Mouse (Mus musculus): Measurements from ENCODE around the gene Spsb3. TPM values are rescaled to one million over a fixed set of nuclear protein-coding genes. Genes with fewer than 3 reads are reported as not detected.

Spsb3 gene
- 34.8 and 37.2 TPM in 2 replicates for polyA plus RNA-seq (2014; fragmentation: Nextera tagmentation; extraction: Ambion mirVana)

- Histone ChIP-seq H3K4me2 (peak within 1 kb of the TSS; percentile 88), H3K27me3 (ENCODE audit: insufficient read depth, low read length) (no peaks in the 10 kb centered on the region), H3K9ac (peak within 1 kb of the TSS; percentile 82), H3K4me1 (ENCODE audit: insufficient read depth) (peaks cover 13% of the 10 kb centered on the region), H3K4me3 (ENCODE audit: low read depth, low read length) (peak within 1 kb of the TSS; percentile 70), H3K9me3 (ENCODE audit: low read depth, low read length) (no peaks in the 10 kb centered on the region), H3K27ac (ENCODE audit: low read depth) (peak within 1 kb of the TSS; percentile 9; the same call in 1 of the 2 replicates), H3K36me3 (ENCODE audit: insufficient read depth) (peaks cover 46% of the 10 kb centered on the region)
- ATAC-seq (ENCODE audit: insufficient read depth) (peak; percentile 96), DNase-seq (peak; percentile 100)
- under 1% methylated on average over 69 of the region's 69 CpGs for WGBS
- no peak for TF ChIP-seq CTCF (IDR thresholded peaks at IDR 0.05; ENCODE audit: low read depth)
These were observed at the start of gene Spsb3, which contains the start of gene Nubp2 for GRCm38 (mm10) chr17:24886134-24886931. Spsb3 (plus strand) TSS chr17:24886643. Nubp2 (minus strand) TSS chr17:24886349.

- Histone ChIP-seq H3K4me1 (ENCODE audit: insufficient read depth) (no peaks in the 10 kb centered on the region), H3K9ac (no peak within 1 kb of the TSS), H3K4me3 (ENCODE audit: low read depth, low read length) (no peak within 1 kb of the TSS), H3K36me3 (ENCODE audit: insufficient read depth) (no peaks in the 10 kb centered on the region), H3K4me2 (no peak within 1 kb of the TSS), H3K27ac (ENCODE audit: low read depth) (no peak within 1 kb of the TSS), H3K9me3 (ENCODE audit: low read depth, low read length) (no peaks in the 10 kb centered on the region), H3K27me3 (ENCODE audit: insufficient read depth, low read length) (no peaks in the 10 kb centered on the region)
- 59% methylated on average over 8 of the region's 8 CpGs for WGBS
- ATAC-seq (ENCODE audit: insufficient read depth), result no peak
- no peak for TF ChIP-seq CTCF (IDR thresholded peaks at IDR 0.05; ENCODE audit: low read depth)
- DNase-seq, result no peak
These were observed 46.6 kb upstream of the Spsb3 start, which contains the start of gene Hagh for GRCm38 (mm10) chr17:24839842-24840241. Hagh (plus strand) TSS chr17:24840143.

GRCm38 (mm10) chr17:24840341-24840740, 46.1 kb upstream of the Spsb3 start:
- no peak for TF ChIP-seq CTCF (IDR thresholded peaks at IDR 0.05; ENCODE audit: low read depth)
- H3K27me3 ChIP-seq (ENCODE audit: insufficient read depth, low read length), result no peaks in the 10 kb centered on the region

GRCm38 (mm10) chr17:24841133-24841532, 45.3 kb upstream of the Spsb3 start:
- no peaks in the 10 kb centered on the region for H3K4me1 ChIP-seq (ENCODE audit: insufficient read depth)
- no peak overlapping the region for H3K4me2 ChIP-seq
- H3K4me3 ChIP-seq (ENCODE audit: low read depth, low read length), result no peak overlapping the region
- no peak overlapping the region; the same call in 1 of the 2 replicates for H3K9ac ChIP-seq
- DNase-seq (peak; percentile 30), ATAC-seq (ENCODE audit: insufficient read depth) (no peak)
- no peaks in the 10 kb centered on the region for H3K36me3 ChIP-seq (ENCODE audit: insufficient read depth)
- TF ChIP-seq CTCF (IDR thresholded peaks at IDR 0.05; ENCODE audit: low read depth), result peak; percentile 56
- H3K9me3 ChIP-seq (ENCODE audit: low read depth, low read length), result no peaks in the 10 kb centered on the region
- no peaks in the 10 kb centered on the region for H3K27me3 ChIP-seq (ENCODE audit: insufficient read depth, low read length)
- WGBS, result 49% methylated on average over 4 of the region's 4 CpGs
- no peak overlapping the region for H3K27ac ChIP-seq (ENCODE audit: low read depth)

More at GRCm38 (mm10) chr17:24840341-24840740, 46.1 kb upstream of the Spsb3 start:
- Histone ChIP-seq H3K36me3 (ENCODE audit: insufficient read depth) (no peaks in the 10 kb centered on the region), H3K27ac (ENCODE audit: low read depth) (no peak overlapping the region), H3K9me3 (ENCODE audit: low read depth, low read length) (no peaks in the 10 kb centered on the region), H3K4me3 (ENCODE audit: low read depth, low read length) (no peak overlapping the region), H3K4me1 (ENCODE audit: insufficient read depth) (no peaks in the 10 kb centered on the region), H3K4me2 (no peak overlapping the region), H3K9ac (no peak overlapping the region)
- no peak for ATAC-seq (ENCODE audit: insufficient read depth)
- DNase-seq, result no peak
- 53% methylated on average over 5 of the region's 5 CpGs for WGBS

GRCm38 (mm10) chr17:24842631-24843030, 43.8 kb upstream of the Spsb3 start:
- H3K9me3 ChIP-seq (ENCODE audit: low read depth, low read length), result no peaks in the 10 kb centered on the region
- no peak for DNase-seq
- H3K4me2 ChIP-seq, result no peak overlapping the region
- no peaks in the 10 kb centered on the region for H3K36me3 ChIP-seq (ENCODE audit: insufficient read depth)
- no peaks in the 10 kb centered on the region for H3K27me3 ChIP-seq (ENCODE audit: insufficient read depth, low read length)
- H3K4me1 ChIP-seq (ENCODE audit: insufficient read depth), result no peaks in the 10 kb centered on the region
- no peak overlapping the region for H3K27ac ChIP-seq (ENCODE audit: low read depth)
- 0 out of 2 replicates have a peak, but pooled peaks have one; percentile 10 for TF ChIP-seq CTCF (IDR thresholded peaks at IDR 0.05; ENCODE audit: low read depth)
- no peak overlapping the region for H3K4me3 ChIP-seq (ENCODE audit: low read depth, low read length)
- 56% methylated on average over 2 of the region's 2 CpGs for WGBS
- H3K9ac ChIP-seq, result no peak overlapping the region
- ATAC-seq (ENCODE audit: insufficient read depth), result no peak

- Histone ChIP-seq H3K4me2 (no peak overlapping the region), H3K27me3 (ENCODE audit: insufficient read depth, low read length) (no peaks in the 10 kb centered on the region), H3K36me3 (ENCODE audit: insufficient read depth) (no peaks in the 10 kb centered on the region), H3K4me3 (ENCODE audit: low read depth, low read length) (no peak overlapping the region), H3K4me1 (ENCODE audit: insufficient read depth) (0 out of 2 replicates have a peak, but pooled peaks cover 7% of the 10 kb centered on the region), H3K9ac (no peak overlapping the region), H3K9me3 (ENCODE audit: low read depth, low read length) (no peaks in the 10 kb centered on the region), H3K27ac (ENCODE audit: low read depth) (no peak overlapping the region)
- ATAC-seq (ENCODE audit: insufficient read depth), result no peak
- DNase-seq, result no peak
- no peak for TF ChIP-seq CTCF (IDR thresholded peaks at IDR 0.05; ENCODE audit: low read depth)
- WGBS, result 47% methylated on average over 9 of the region's 9 CpGs
These were observed 41.9 kb upstream of the Spsb3 start for GRCm38 (mm10) chr17:24844525-24844924.

GRCm38 (mm10) chr17:24847386-24847785, 39.1 kb upstream of the Spsb3 start:
- TF ChIP-seq CTCF (IDR thresholded peaks at IDR 0.05; ENCODE audit: low read depth), result no peak
- Histone ChIP-seq H3K9ac (no peak overlapping the region), H3K9me3 (ENCODE audit: low read depth, low read length) (no peaks in the 10 kb centered on the region), H3K36me3 (ENCODE audit: insufficient read depth) (no peaks in the 10 kb centered on the region), H3K27ac (ENCODE audit: low read depth) (no peak overlapping the region), H3K4me3 (ENCODE audit: low read depth, low read length) (no peak overlapping the region), H3K27me3 (ENCODE audit: insufficient read depth, low read length) (0 out of 2 replicates have a peak, but pooled peaks cover 6% of the 10 kb centered on the region), H3K4me2 (peak overlapping the region; percentile 13; the same call in 1 of the 2 replicates), H3K4me1 (ENCODE audit: insufficient read depth) (0 out of 2 replicates have a peak, but pooled peaks cover 7% of the 10 kb centered on the region)
- no peak for DNase-seq
- no peak for ATAC-seq (ENCODE audit: insufficient read depth)
- WGBS, result 93% methylated on average over 1 of the region's 1 CpGs
